Mouse (Mus musculus): ENCODE data around the gene Gm17455.

- TF ChIP-seq CTCF (conservative IDR thresholded peaks at IDR 0.05; ENCODE audit: low read length) (peak; percentile 93), POU5F1 (IDR thresholded peaks at IDR 0.05; ENCODE audit: borderline replicate concordance, low read length) (no peak)
Observed at GRCm38 (mm10) chr10:60418137-60418536, 18.6 kb downstream of the Gm17455 start.
